In genomic region chr14:21989291-21989913, GRCm38 (mm10) we compare ENCODE assay signal across 8 mouse cellular contexts. TPM values are rescaled to one million over a fixed set of nuclear protein-coding genes. Genes with fewer than 3 reads are reported as not detected.
DNase-seq lines count a peak whose midpoint lies in the region; ATAC-seq lines count a peak whose summit lies in the region.

Gene Zfp503 (minus strand): TSS chr14:21989601.

- ATAC-seq in forebrain, embryonic 11.5 days (replicated peaks; ENCODE audit: low FRiP score), result no peak
- no peak for ATAC-seq in limb, embryonic 11.5 days (ENCODE audit: insufficient number of reproducible peaks, low FRiP score, low TSS enrichment, low read depth)
- no peak for ATAC-seq in midbrain, embryonic 12.5 days (ENCODE audit: low FRiP score, low read depth)

- H3K4me1 ChIP-seq in forebrain, embryonic 11.5 days (replicated peaks; ENCODE audit: control insufficient read depth, insufficient read depth, low read length), result peaks cover 33% of the 10 kb centered on the region
- peaks cover 16% of the 10 kb centered on the region for H3K4me1 ChIP-seq in limb, embryonic 11.5 days (ENCODE audit: control insufficient read depth, insufficient read depth, low read length)
- H3K4me1 ChIP-seq in midbrain, embryonic 12.5 days, result peaks cover 69% of the 10 kb centered on the region

- peak; percentile 6 for DNase-seq in thymus, postnatal 0 days (ENCODE audit: low spot score)
- no peak for DNase-seq in thymus, postnatal 10 days (ENCODE audit: low spot score in 2 of 2)
- peak; percentile 76 for DNase-seq in forebrain, embryonic 11.5 days (ENCODE audit: low spot score)
- peak; percentile 13 for DNase-seq in heart, postnatal 25 days (ENCODE audit: low spot score)
- DNase-seq in limb, embryonic 11.5 days (ENCODE audit: low spot score), result peak; percentile 79
- DNase-seq in thymus, postnatal 4 days, result peak; percentile 40
- DNase-seq in frontal cortex, postnatal 25 days (ENCODE audit: low spot score in 2 of 2), result no peak

- no peaks in the 10 kb centered on the region for H3K9me3 ChIP-seq in forebrain, embryonic 11.5 days (ENCODE audit: control insufficient read depth, low read length)
- H3K9me3 ChIP-seq in limb, embryonic 11.5 days (ENCODE audit: control insufficient read depth, low read length), result no peaks in the 10 kb centered on the region
- H3K9me3 ChIP-seq in midbrain, embryonic 12.5 days, result no peaks in the 10 kb centered on the region

- intact Hi-C loops in heart, postnatal 25 days (cut with DNase I), result loop anchor here (1.0 to 10.0 kb wide), 6 partner anchors 33 to 1535 kb away; no protein-coding TSS in a partner anchor

- under 1% methylated on average over 36 of the region's 37 CpGs for WGBS in forebrain, embryonic 11.5 days
- WGBS in limb, embryonic 11.5 days, result 0% methylated on average over 37 of the region's 37 CpGs
- under 1% methylated on average over 37 of the region's 37 CpGs for WGBS in midbrain, embryonic 12.5 days

- H3K9ac ChIP-seq in forebrain, embryonic 11.5 days (ENCODE audit: low read length), result peak within 1 kb of the TSS; percentile 60
- H3K9ac ChIP-seq in limb, embryonic 11.5 days (ENCODE audit: low read length), result peak within 1 kb of the TSS; percentile 53
- H3K9ac ChIP-seq in midbrain, embryonic 12.5 days (replicated peaks), result peak within 1 kb of the TSS; percentile 62

- peak within 1 kb of the TSS; percentile 74 for H3K27ac ChIP-seq in forebrain, embryonic 11.5 days (ENCODE audit: low read depth, low read length)
- H3K27ac ChIP-seq in limb, embryonic 11.5 days (replicated peaks; ENCODE audit: low read depth, low read length), result peak within 1 kb of the TSS; percentile 65
- peak within 1 kb of the TSS; percentile 98 for H3K27ac ChIP-seq in midbrain, embryonic 12.5 days (replicated peaks)

- H3K36me3 ChIP-seq in forebrain, embryonic 11.5 days (ENCODE audit: control insufficient read depth, insufficient read depth, low read length), result no peaks in the 10 kb centered on the region; the same call in 1 of the 2 replicates
- peaks cover 2% of the 10 kb centered on the region; the same call in 1 of the 2 replicates for H3K36me3 ChIP-seq in limb, embryonic 11.5 days (ENCODE audit: control insufficient read depth, insufficient read depth, low read length)
- 0 out of 2 replicates have a peak, but pooled peaks cover 6% of the 10 kb centered on the region for H3K36me3 ChIP-seq in midbrain, embryonic 12.5 days

- peak within 1 kb of the TSS; percentile 76 for H3K4me3 ChIP-seq in forebrain, embryonic 11.5 days (ENCODE audit: low read depth, low read length)
- H3K4me3 ChIP-seq in limb, embryonic 11.5 days (ENCODE audit: low read depth, low read length), result peak within 1 kb of the TSS; percentile 87
- H3K4me3 ChIP-seq in midbrain, embryonic 12.5 days, result peak within 1 kb of the TSS; percentile 90

- H3K27me3 ChIP-seq in forebrain, embryonic 11.5 days (ENCODE audit: control insufficient read depth, insufficient read depth, low read length), result peaks cover 55% of the 10 kb centered on the region
- peaks cover 21% of the 10 kb centered on the region for H3K27me3 ChIP-seq in limb, embryonic 11.5 days (ENCODE audit: control insufficient read depth, insufficient read depth, low read length)
- peaks cover 33% of the 10 kb centered on the region for H3K27me3 ChIP-seq in midbrain, embryonic 12.5 days

- H3K4me2 ChIP-seq in forebrain, embryonic 11.5 days (ENCODE audit: low read depth, low read length, severe bottlenecking), result peak within 1 kb of the TSS; percentile 93
- peak within 1 kb of the TSS; percentile 80 for H3K4me2 ChIP-seq in limb, embryonic 11.5 days (ENCODE audit: low read depth, severe bottlenecking)
- peak within 1 kb of the TSS; percentile 89 for H3K4me2 ChIP-seq in midbrain, embryonic 12.5 days (replicated peaks)

RNA-seq across cellular contexts. Expression of gene Zfp503, which starts in this region (rescaled TPM):
- polyA plus RNA-seq in thymus, postnatal 0 days (2015; fragmentation: Nextera tagmentation; extraction: Ambion mirVana), result 3.0 and 3.2 TPM in 2 replicates
- polyA plus RNA-seq in forebrain, embryonic 11.5 days (2014; fragmentation: Nextera tagmentation; extraction: Ambion mirVana), result 6.6 and 6.7 TPM in 2 replicates
- 1 to 10 TPM; 1.5 to 2.1 TPM for total RNA-seq in heart, postnatal 25 days (2021)
- polyA plus RNA-seq in limb, embryonic 11.5 days (2014; fragmentation: Nextera tagmentation; extraction: Ambion mirVana), result 12.8 and 16.1 TPM in 2 replicates
- polyA plus RNA-seq in midbrain, embryonic 12.5 days (2016; fragmentation: Nextera tagmentation; extraction: Ambion mirVana), result 19.4 and 22.4 TPM in 2 replicates

Comparison
In these comparisons a context has a peak if more than half of its experiments do, and no peak if none do; other contexts are left out.
1. DNase-seq: peak in thymus, postnatal 0 days (single experiment), forebrain, embryonic 11.5 days (single experiment), heart, postnatal 25 days (single experiment), limb, embryonic 11.5 days (single experiment) and thymus, postnatal 4 days (single experiment); none in thymus, postnatal 10 days (0 of 2) and frontal cortex, postnatal 25 days (0 of 2).
2. Peak in every context shown above with its lines, with median percentiles within 50 percentile points of each other: H3K27ac ChIP-seq, H3K4me2 ChIP-seq, H3K4me3 ChIP-seq and H3K9ac ChIP-seq.